Mouse (Mus musculus) neural tube, embryonic 12.5 days (tissue): ENCODE measurements at regions not wholly inside any gene's neighbourhood (a gene's known extent, or its start where the extent isn't known, plus 50 kb on each side); places are given as distances from the start of the nearest gene placed in this dataset.

Experiments used
- ATAC-seq: fragments of 200-750 bp; cut with Nextera tagmentation; 2 replicates; pipeline ENCODE4 v1.8.0; 2017; ENCODE audit warnings: low read depth, mild to moderate bottlenecking, moderate TSS enrichment, moderate library complexity; ENCODE audit not compliant: low FRiP score
- H3K27ac ChIP-seq: fragments of 300-500 bp; sonication (generic); 2 replicates; pipeline ENCODE4 v1.5.1; 2016
- H3K27me3 ChIP-seq: fragments of 300-500 bp; sonication (generic); replicated peaks from 2 replicates; pipeline ENCODE4 v1.6.1; 2016; ENCODE audit warnings: mild to moderate bottlenecking
- H3K36me3 ChIP-seq: fragments of 300-500 bp; sonication (generic); 2 replicates; pipeline ENCODE4 v1.6.1; 2016; ENCODE audit warnings: mild to moderate bottlenecking
- H3K4me1 ChIP-seq: fragments of 300-500 bp; sonication (generic); 2 replicates; pipeline ENCODE4 v1.6.1; 2016
- H3K4me2 ChIP-seq: fragments of 300-500 bp; sonication (generic); replicated peaks from 2 replicates; pipeline ENCODE4 v1.6.1; 2016; ENCODE audit warnings: mild to moderate bottlenecking
- H3K4me3 ChIP-seq: fragments of 300-500 bp; sonication (generic); 2 replicates; pipeline ENCODE4 v1.5.1; 2016
- H3K9ac ChIP-seq: fragments of 300-500 bp; sonication (generic); 2 replicates; pipeline ENCODE4 v1.6.1; 2016; ENCODE audit warnings: mild to moderate bottlenecking
- H3K9me3 ChIP-seq: fragments of 300-500 bp; sonication (generic); 2 replicates; pipeline ENCODE4 v1.6.1; 2016; ENCODE audit warnings: mild to moderate bottlenecking
- WGBS: fragments of 180-500 bp; shearing (Covaris S2); methylation state at CpG from one replicate; pipeline ENCODE4 v1.1.7; 2016; 5-methylcytosine and 5-hydroxymethylcytosine counted together

DNA sequence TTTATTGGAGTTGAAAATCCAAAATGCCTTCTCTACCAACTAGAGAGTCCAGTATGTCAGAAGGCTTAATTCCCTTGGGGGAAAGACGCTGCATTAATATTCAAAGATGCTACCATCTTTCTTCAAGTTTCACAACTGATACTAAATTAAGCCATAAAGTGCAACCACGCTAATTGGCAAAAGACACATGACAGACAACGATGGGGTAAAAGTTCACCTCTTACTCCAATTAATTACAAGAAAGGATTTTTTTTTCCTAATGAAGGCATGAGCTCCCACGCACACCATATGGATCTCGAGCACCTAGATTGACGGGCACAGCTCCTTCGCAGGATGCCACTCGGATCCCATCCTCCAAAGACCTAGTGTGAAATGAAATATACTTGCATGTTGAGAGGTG is 311.5 kb upstream of the Castor2 start:
- Histone ChIP-seq H3K9ac (no peak overlapping the region), H3K36me3 (no peaks in the 10 kb centered on the region), H3K9me3 (no peaks in the 10 kb centered on the region), H3K4me3 (no peak overlapping the region), H3K4me1 (no peaks in the 10 kb centered on the region), H3K27ac (no peak overlapping the region), H3K4me2 (no peak overlapping the region), H3K27me3 (no peaks in the 10 kb centered on the region)
- ATAC-seq, result no peak
- 85% methylated on average over 8 of the region's 8 CpGs for WGBS

- Histone ChIP-seq H3K4me1 (no peaks in the 10 kb centered on the region), H3K36me3 (no peaks in the 10 kb centered on the region), H3K4me3 (no peak overlapping the region), H3K9me3 (no peaks in the 10 kb centered on the region), H3K27ac (no peak overlapping the region), H3K4me2 (no peak overlapping the region), H3K9ac (no peak overlapping the region), H3K27me3 (no peaks in the 10 kb centered on the region)
- no peak for ATAC-seq
- 55% methylated on average over 7 of the region's 7 CpGs for WGBS
Measured at GRCm38 (mm10) chr5:133787491-133787890, 312.0 kb upstream of the Castor2 start.

- Histone ChIP-seq H3K4me1 (no peaks in the 10 kb centered on the region), H3K27me3 (no peaks in the 10 kb centered on the region), H3K27ac (no peak overlapping the region), H3K36me3 (no peaks in the 10 kb centered on the region), H3K4me3 (no peak overlapping the region), H3K9ac (no peak overlapping the region), H3K9me3 (no peaks in the 10 kb centered on the region), H3K4me2 (no peak overlapping the region)
- ATAC-seq, result no peak
Measured at GRCm38 (mm10) chr5:133776591-133776990, 322.9 kb upstream of the Castor2 start.

DNA sequence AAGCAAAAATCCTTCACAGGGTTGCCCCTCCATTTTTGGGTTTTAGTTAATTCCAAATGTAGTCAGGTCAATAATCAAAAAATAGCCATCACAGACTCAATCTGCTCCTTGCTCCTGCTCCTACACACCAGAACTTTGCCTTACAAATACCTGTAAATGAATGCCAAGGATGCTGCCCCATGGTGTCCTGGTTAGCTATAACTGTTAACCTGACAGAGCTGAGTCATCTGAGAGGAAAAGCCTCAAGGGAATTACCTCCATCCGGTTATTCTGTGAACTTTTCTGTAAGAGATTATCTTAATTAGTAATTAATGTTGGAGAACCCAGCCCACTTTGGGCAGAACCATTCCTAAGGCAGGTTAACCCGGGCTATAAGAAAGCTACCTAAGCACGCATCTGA is 325.4 kb upstream of the Castor2 start:
- H3K9me3 ChIP-seq, result no peaks in the 10 kb centered on the region
- no peak for ATAC-seq
- no peaks in the 10 kb centered on the region for H3K4me1 ChIP-seq
- H3K27ac ChIP-seq, result no peak overlapping the region
- no peak overlapping the region for H3K4me2 ChIP-seq
- no peaks in the 10 kb centered on the region for H3K27me3 ChIP-seq
- H3K4me3 ChIP-seq, result no peak overlapping the region
- H3K9ac ChIP-seq, result no peak overlapping the region
- 75% methylated on average over 3 of the region's 3 CpGs for whole genome bisulfite sequencing
- H3K36me3 ChIP-seq, result no peaks in the 10 kb centered on the region

DNA sequence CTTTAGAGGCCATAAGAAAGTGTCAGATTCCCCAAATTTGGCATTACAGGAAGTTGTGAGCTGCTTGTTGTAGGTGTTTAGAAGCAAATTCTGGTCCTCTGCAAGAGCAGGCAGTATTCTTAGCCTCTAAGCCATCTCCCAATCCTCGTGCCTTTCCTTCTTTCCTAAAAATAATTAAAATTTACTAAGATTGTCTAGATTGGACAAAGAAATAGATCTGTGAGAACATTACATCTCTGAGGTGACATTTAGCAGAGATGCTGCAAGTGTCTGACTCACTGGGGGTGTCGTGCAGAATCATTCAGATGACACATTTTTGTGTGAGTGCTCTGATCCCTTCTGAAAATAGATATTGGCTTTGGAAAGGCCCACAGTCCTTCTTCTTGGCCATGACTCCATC is 330.7 kb upstream of the Castor2 start:
- H3K4me3 ChIP-seq, result no peak overlapping the region
- whole genome bisulfite sequencing, result 85% methylated on average over 2 of the region's 2 CpGs
- no peak overlapping the region for H3K9ac ChIP-seq
- H3K27me3 ChIP-seq, result no peaks in the 10 kb centered on the region
- no peak overlapping the region for H3K27ac ChIP-seq
- H3K4me2 ChIP-seq, result no peak overlapping the region
- H3K4me1 ChIP-seq, result no peaks in the 10 kb centered on the region
- no peaks in the 10 kb centered on the region for H3K9me3 ChIP-seq
- no peaks in the 10 kb centered on the region for H3K36me3 ChIP-seq
- ATAC-seq, result no peak

DNA sequence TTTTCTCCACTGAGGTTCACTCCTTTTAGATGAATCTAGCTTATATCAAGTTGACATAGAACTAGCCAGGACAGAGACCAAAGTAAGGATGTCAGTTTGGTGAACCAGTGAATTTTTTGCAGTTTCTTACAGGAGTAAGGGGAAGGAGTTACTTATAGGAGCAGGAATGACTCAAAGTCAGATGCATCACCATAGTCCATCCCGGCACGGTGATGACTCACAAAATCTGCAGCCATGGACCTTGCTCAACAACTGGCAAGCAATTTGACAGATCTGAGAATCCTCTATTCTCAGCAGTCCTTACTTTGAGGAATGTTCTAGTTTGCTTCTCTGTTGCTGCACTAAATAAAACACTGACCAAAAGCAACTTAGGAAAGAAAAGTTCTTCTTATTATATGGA is 341.7 kb upstream of the Castor2 start:
- Histone ChIP-seq H3K27ac (no peak overlapping the region), H3K4me2 (no peak overlapping the region), H3K4me1 (no peaks in the 10 kb centered on the region), H3K9ac (no peak overlapping the region), H3K36me3 (no peaks in the 10 kb centered on the region), H3K27me3 (no peaks in the 10 kb centered on the region), H3K4me3 (no peak overlapping the region), H3K9me3 (no peaks in the 10 kb centered on the region)
- no peak for ATAC-seq
- WGBS, result 94% methylated on average over 2 of the region's 2 CpGs

- Histone ChIP-seq H3K9me3 (no peaks in the 10 kb centered on the region), H3K4me2 (no peak overlapping the region), H3K27ac (no peak overlapping the region), H3K36me3 (no peaks in the 10 kb centered on the region), H3K4me1 (no peaks in the 10 kb centered on the region), H3K9ac (no peak overlapping the region), H3K27me3 (no peaks in the 10 kb centered on the region), H3K4me3 (no peak overlapping the region)
- whole genome bisulfite sequencing, result 20% methylated on average over 7 of the region's 7 CpGs
- ATAC-seq, result no peak
Measured at GRCm38 (mm10) chr5:133754180-133754579, 345.3 kb upstream of the Castor2 start.

DNA sequence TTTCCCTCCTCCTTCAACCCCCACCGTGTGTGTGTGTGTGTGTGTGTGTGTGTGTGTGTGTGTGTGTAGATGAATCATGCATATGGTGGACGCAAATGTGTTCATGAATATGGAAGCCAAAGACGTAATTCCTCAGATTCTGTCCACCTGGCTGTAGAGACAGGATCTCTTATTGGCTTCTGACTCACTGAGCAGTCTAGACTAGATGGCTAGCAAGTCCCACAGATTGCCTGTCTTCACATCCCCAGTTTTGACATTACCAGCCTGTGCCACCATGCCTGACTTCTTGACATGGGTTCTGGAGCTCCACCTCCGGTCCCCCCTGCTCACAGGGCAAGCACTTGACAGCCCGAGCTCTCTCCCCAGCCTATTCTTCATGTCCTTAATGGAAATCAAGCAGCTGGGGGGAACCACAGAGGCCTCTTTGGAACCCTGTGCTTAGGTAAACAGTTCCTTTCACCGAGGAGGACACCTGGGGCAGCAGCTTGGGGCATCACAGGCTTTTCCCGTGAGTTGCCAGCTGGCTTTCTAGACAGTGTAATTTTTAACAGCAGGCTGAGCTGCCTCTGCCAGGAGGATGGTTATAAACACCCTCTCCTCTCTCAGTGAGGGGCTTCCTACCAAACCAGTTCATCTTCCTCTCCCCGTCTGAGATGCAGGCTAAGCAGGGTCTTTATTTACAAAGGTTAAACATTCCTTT is 345.9 kb upstream of the Castor2 start:
- 34% methylated on average over 8 of the region's 8 CpGs for WGBS
- Histone ChIP-seq H3K9me3 (no peaks in the 10 kb centered on the region), H3K36me3 (no peaks in the 10 kb centered on the region), H3K27me3 (no peaks in the 10 kb centered on the region), H3K4me2 (no peak overlapping the region), H3K9ac (no peak overlapping the region), H3K4me1 (no peaks in the 10 kb centered on the region), H3K27ac (no peak overlapping the region), H3K4me3 (no peak overlapping the region)
- ATAC-seq, result no peak

DNA sequence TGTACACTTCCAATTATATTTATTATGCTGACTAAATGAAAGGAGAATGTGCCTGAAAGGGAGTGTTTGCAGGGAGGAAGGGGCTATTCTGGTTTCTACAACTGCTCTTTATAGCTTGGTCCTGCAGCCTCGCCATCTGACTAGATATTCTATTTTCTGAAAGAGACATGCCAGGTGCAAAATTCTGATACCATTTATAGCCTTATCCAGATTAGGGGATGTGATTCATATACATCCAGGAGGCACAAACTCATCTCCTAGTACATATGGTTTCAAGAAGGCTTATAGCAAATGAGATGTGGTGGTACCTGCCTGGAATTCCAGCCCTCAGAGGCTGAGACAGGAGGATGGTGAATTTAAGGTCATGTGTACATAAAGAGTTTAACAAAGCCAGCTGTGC is 352.6 kb upstream of the Castor2 start:
- Histone ChIP-seq H3K4me3 (no peak overlapping the region), H3K4me1 (no peaks in the 10 kb centered on the region), H3K27ac (no peak overlapping the region), H3K36me3 (no peaks in the 10 kb centered on the region), H3K9ac (no peak overlapping the region), H3K9me3 (no peaks in the 10 kb centered on the region), H3K27me3 (no peaks in the 10 kb centered on the region), H3K4me2 (no peak overlapping the region)
- WGBS, result 73% methylated on average over 1 of the region's 1 CpGs
- no peak for ATAC-seq

GRCm38 (mm10) chr5:133746411-133746810 is 353.1 kb upstream of the Castor2 start:
- WGBS, result 61% methylated on average over 10 of the region's 10 CpGs
- H3K4me2 ChIP-seq, result no peak overlapping the region
- no peaks in the 10 kb centered on the region for H3K36me3 ChIP-seq
- no peaks in the 10 kb centered on the region for H3K27me3 ChIP-seq
- no peak for ATAC-seq
- H3K4me1 ChIP-seq, result no peaks in the 10 kb centered on the region
- no peak overlapping the region for H3K9ac ChIP-seq
- no peak overlapping the region for H3K27ac ChIP-seq
- H3K9me3 ChIP-seq, result no peaks in the 10 kb centered on the region
- no peak overlapping the region for H3K4me3 ChIP-seq

DNA sequence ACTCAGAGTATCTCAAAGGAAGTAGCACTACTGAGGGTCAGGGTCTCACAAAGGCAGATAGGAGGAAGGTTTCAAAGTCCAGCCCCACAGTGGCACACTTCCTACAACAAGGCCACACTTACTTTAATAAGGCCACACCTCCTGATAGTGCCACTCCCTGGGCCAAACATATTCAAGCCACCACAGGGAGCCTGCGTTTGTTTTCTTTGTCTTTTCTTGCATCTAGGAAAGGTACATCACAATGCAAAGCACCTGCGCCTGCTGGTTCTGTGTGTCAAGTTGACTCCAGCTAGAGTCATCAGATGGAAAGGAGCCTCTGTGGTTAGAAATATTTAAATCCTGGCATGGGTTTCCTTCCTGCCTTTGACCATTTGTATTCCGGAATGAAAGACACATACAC is 355.4 kb upstream of the Castor2 start:
- Histone ChIP-seq H3K27me3 (no peaks in the 10 kb centered on the region), H3K9me3 (no peaks in the 10 kb centered on the region), H3K9ac (no peak overlapping the region), H3K36me3 (no peaks in the 10 kb centered on the region), H3K4me2 (no peak overlapping the region), H3K4me1 (no peaks in the 10 kb centered on the region), H3K27ac (no peak overlapping the region), H3K4me3 (no peak overlapping the region)
- no peak for ATAC-seq
- WGBS, result 83% methylated on average over 3 of the region's 3 CpGs

- H3K27ac ChIP-seq, result no peak overlapping the region
- H3K9ac ChIP-seq, result no peak overlapping the region
- H3K4me3 ChIP-seq, result no peak overlapping the region
- WGBS, result 89% methylated on average over 2 of the region's 2 CpGs
- H3K36me3 ChIP-seq, result no peaks in the 10 kb centered on the region
- no peaks in the 10 kb centered on the region for H3K27me3 ChIP-seq
- ATAC-seq, result no peak
- no peaks in the 10 kb centered on the region for H3K4me1 ChIP-seq
- H3K4me2 ChIP-seq, result no peak overlapping the region
- no peaks in the 10 kb centered on the region for H3K9me3 ChIP-seq
Measured at GRCm38 (mm10) chr5:133743606-133744005, 355.9 kb upstream of the Castor2 start.

GRCm38 (mm10) chr5:133731871-133732270 is 367.6 kb upstream of the Castor2 start:
- Histone ChIP-seq H3K27ac (no peak overlapping the region), H3K36me3 (no peaks in the 10 kb centered on the region), H3K9ac (no peak overlapping the region), H3K4me1 (no peaks in the 10 kb centered on the region), H3K27me3 (no peaks in the 10 kb centered on the region), H3K4me3 (no peak overlapping the region), H3K9me3 (no peaks in the 10 kb centered on the region), H3K4me2 (no peak overlapping the region)
- no peak for ATAC-seq
- 89% methylated on average over 4 of the region's 4 CpGs for WGBS
